In the genomic region with DNA sequence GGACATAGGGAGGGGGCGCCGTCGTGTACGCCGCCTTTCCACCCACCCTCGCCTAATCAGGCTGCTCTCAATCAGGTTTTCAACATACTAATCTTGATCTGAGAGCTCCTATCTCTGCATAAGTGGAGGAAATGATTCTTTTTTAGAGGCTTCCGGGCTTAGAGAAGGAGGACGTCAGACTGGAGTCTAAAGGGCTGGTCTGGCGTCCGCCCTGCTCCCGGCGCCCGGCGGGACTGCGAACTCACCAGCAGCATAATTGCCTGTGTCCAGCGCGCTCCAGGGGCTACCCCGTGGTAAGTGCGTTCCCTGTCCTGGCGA, we compare ENCODE assay signal across 8 mouse cellular contexts. TPM values are rescaled to one million over a fixed set of nuclear protein-coding genes. Genes with fewer than 3 reads are reported as not detected.
DNase-seq lines count a peak whose midpoint lies in the region; ATAC-seq lines count a peak whose summit lies in the region.

No protein-coding gene starts in this region.

- H3K9me3 ChIP-seq in embryonic facial prominence, embryonic 13.5 days: no peaks in the 10 kb centered on the region
- no peaks in the 10 kb centered on the region for H3K9me3 ChIP-seq in hindbrain, embryonic 15.5 days
- H3K9me3 ChIP-seq in liver, embryonic 12.5 days (replicated peaks): no peaks in the 10 kb centered on the region

- DNase-seq in adrenal gland, adult 2 months: peak; percentile 5
- DNase-seq in adrenal gland, adult 8-10 months: no peak
- peak; percentile 36 for DNase-seq in yolk sac, embryonic 10.5 days (ENCODE audit: low spot score)
- DNase-seq in left cerebral cortex, adult 9 months (ENCODE audit: low spot score in 2 of 2): no peak
- no peak for DNase-seq in thymus, adult 18-20 months

- peak overlapping the region; percentile 82 for H3K9ac ChIP-seq in embryonic facial prominence, embryonic 13.5 days
- no peak overlapping the region for H3K9ac ChIP-seq in hindbrain, embryonic 15.5 days
- H3K9ac ChIP-seq in liver, embryonic 12.5 days: no peak overlapping the region

- peaks cover 31% of the 10 kb centered on the region for H3K4me1 ChIP-seq in embryonic facial prominence, embryonic 13.5 days
- peaks cover 14% of the 10 kb centered on the region for H3K4me1 ChIP-seq in hindbrain, embryonic 15.5 days (replicated peaks)
- peaks cover 10% of the 10 kb centered on the region; the same call in 1 of the 2 replicates for H3K4me1 ChIP-seq in liver, embryonic 12.5 days

- peak overlapping the region; percentile 71 for H3K4me2 ChIP-seq in embryonic facial prominence, embryonic 13.5 days
- peak overlapping the region; percentile 36 for H3K4me2 ChIP-seq in hindbrain, embryonic 15.5 days
- peak overlapping the region; percentile 34 for H3K4me2 ChIP-seq in liver, embryonic 12.5 days

- H3K4me3 ChIP-seq in embryonic facial prominence, embryonic 13.5 days: peak overlapping the region; percentile 62
- H3K4me3 ChIP-seq in hindbrain, embryonic 15.5 days: peak overlapping the region; percentile 3; the same call in 1 of the 2 replicates
- peak overlapping the region; percentile 15; the same call in 1 of the 2 replicates for H3K4me3 ChIP-seq in liver, embryonic 12.5 days

- H3K36me3 ChIP-seq in embryonic facial prominence, embryonic 13.5 days: no peaks in the 10 kb centered on the region
- H3K36me3 ChIP-seq in hindbrain, embryonic 15.5 days: no peaks in the 10 kb centered on the region
- no peaks in the 10 kb centered on the region for H3K36me3 ChIP-seq in liver, embryonic 12.5 days

- under 1% methylated on average over 20 of the region's 20 CpGs for WGBS in embryonic facial prominence, embryonic 13.5 days
- under 1% methylated on average over 20 of the region's 20 CpGs for WGBS in hindbrain, embryonic 15.5 days
- WGBS in liver, embryonic 12.5 days (ENCODE audit: insufficient replicate concordance): under 1% methylated on average over 20 of the region's 20 CpGs

- peaks cover 83% of the 10 kb centered on the region for H3K27me3 ChIP-seq in embryonic facial prominence, embryonic 13.5 days
- H3K27me3 ChIP-seq in hindbrain, embryonic 15.5 days: peaks cover 63% of the 10 kb centered on the region
- H3K27me3 ChIP-seq in liver, embryonic 12.5 days (replicated peaks): peaks cover 99% of the 10 kb centered on the region

- H3K27ac ChIP-seq in embryonic facial prominence, embryonic 13.5 days: peak overlapping the region; percentile 97
- H3K27ac ChIP-seq in hindbrain, embryonic 15.5 days (replicated peaks): no peak overlapping the region
- H3K27ac ChIP-seq in liver, embryonic 12.5 days: no peak overlapping the region

- ATAC-seq in embryonic facial prominence, embryonic 13.5 days (ENCODE audit: insufficient number of reproducible peaks, insufficient read depth, low FRiP score, low TSS enrichment, low read depth): no peak
- no peak for ATAC-seq in hindbrain, embryonic 15.5 days (ENCODE audit: low FRiP score, low read depth)
- no peak for ATAC-seq in liver, embryonic 12.5 days

RNA-seq across cellular contexts. Expression of a gene that starts 1.7 kb away (rescaled TPM):
- total RNA-seq in adrenal gland, adult 2 months (2021): under 1 TPM; 0.58 to 0.66 TPM
- polyA plus RNA-seq in adrenal gland, adult 2 months (2012; rRNA removed): 0.58 and 0.66 TPM in 2 replicates
- under 1 TPM in 3 of 4 experiments, not detected in 1; 0.31 to 0.55 (median 0.38) TPM for total RNA-seq in adrenal gland, adult 8-10 months (2022)
- 58.2 and 61.9 TPM in 2 replicates for polyA plus RNA-seq in embryonic facial prominence, embryonic 13.5 days (2015; fragmentation: Nextera tagmentation; extraction: Ambion mirVana)
- polyA plus RNA-seq in hindbrain, embryonic 15.5 days (2015; fragmentation: Nextera tagmentation; extraction: Ambion mirVana): 0.13 and 0.28 TPM in 2 replicates
- 0.11 TPM in 1 of 2 replicates, not detected in the other for polyA plus RNA-seq in liver, embryonic 12.5 days (2016; fragmentation: Nextera tagmentation; extraction: Ambion mirVana)

Comparison
In these comparisons a context has a peak if more than half of its experiments do, and no peak if none do; other contexts are left out.
1. DNase-seq: peak in adrenal gland, adult 2 months (single experiment) and yolk sac, embryonic 10.5 days (single experiment); none in adrenal gland, adult 8-10 months (single experiment), left cerebral cortex, adult 9 months (0 of 2) and thymus, adult 18-20 months (0 of 2).
2. H3K4me3 ChIP-seq: peak in every context shown above with its lines; median percentile 62 in embryonic facial prominence, embryonic 13.5 days; 15 in liver, embryonic 12.5 days; 3 in hindbrain, embryonic 15.5 days.
3. RNA of a gene that starts 1.7 kb away (polyA plus RNA-seq): 58.2 to 61.9 TPM in embryonic facial prominence, embryonic 13.5 days; 0.58 to 0.66 TPM in adrenal gland, adult 2 months, 0.13 to 0.28 TPM in hindbrain, embryonic 15.5 days and 0.11 TPM in liver, embryonic 12.5 days; every median in the first group is over 10 times any median in the second.
4. Peak in every context shown above with its lines, with median percentiles within 50 percentile points of each other: H3K4me2 ChIP-seq.